Mouse (Mus musculus) testis, adult 2 months (tissue): Measurements from ENCODE around the gene Mtcp1. TPM values are rescaled to one million over a fixed set of nuclear protein-coding genes. Genes with fewer than 3 reads are reported as not detected.
A peak's percentile ranks its signal among the peaks of the same experiment; 100 is the strongest.

Source experiments
- H3K27ac ChIP-seq: fragments of 200-500 bp; 2 replicates; pipeline ENCODE4 v1.5.1; 2012; ENCODE audit warnings: low read depth, low read length; ENCODE audit not compliant: control insufficient read depth, insufficient read depth
- H3K27me3 ChIP-seq: fragments of 200-500 bp; 2 replicates; pipeline ENCODE4 v1.6.1; 2012; ENCODE audit warnings: mild to moderate bottlenecking, low read length, moderate library complexity; ENCODE audit not compliant: control insufficient read depth, insufficient read depth
- H3K36me3 ChIP-seq: fragments of 200-500 bp; 2 replicates; pipeline ENCODE4 v1.6.1; 2012; ENCODE audit warnings: mild to moderate bottlenecking, low read length; ENCODE audit not compliant: control insufficient read depth, insufficient read depth
- H3K4me1 ChIP-seq: fragments of 200-500 bp; 2 replicates; pipeline ENCODE4 v1.6.1; 2012; ENCODE audit warnings: low read length; ENCODE audit not compliant: control insufficient read depth, insufficient read depth
- H3K4me3 ChIP-seq: fragments of 200-500 bp; 2 replicates; pipeline ENCODE4 v1.5.1; 2012; ENCODE audit warnings: low read depth, mild to moderate bottlenecking, low read length, moderate library complexity, mixed read lengths; ENCODE audit not compliant: control insufficient read depth
- CTCF ChIP-seq: fragments of 200-500 bp; IDR thresholded peaks from 2 replicates; pipeline ENCODE4 v1.5.1; 2012; ENCODE audit warnings: low read depth, mild to moderate bottlenecking, inconsistent platforms, low read length, moderate library complexity; ENCODE audit not compliant: control insufficient read depth, insufficient read depth, insufficient replicate concordance
- POLR2A ChIP-seq: fragments of 200-500 bp; IDR thresholded peaks from 2 replicates; pipeline ENCODE4 v1.6.1; 2012; ENCODE audit warnings: low read depth, mild to moderate bottlenecking, inconsistent platforms, low read length, moderate library complexity; ENCODE audit not compliant: control insufficient read depth
- polyA plus RNA-seq: library from polyadenylated mRNA; depleted of rRNA; stranded (reverse); fragments of >200 nt; gene quantifications from 2 replicates; pipeline ENCODE4 v1.2.3, GENCODE M21; 2012; rRNA removed

Gene Mtcp1
- polyA plus RNA-seq, 1 experiment: 1.4 TPM

- Histone ChIP-seq H3K27me3 (no peaks in the 10 kb centered on the region), H3K4me1 (no peaks in the 10 kb centered on the region), H3K36me3 (no peaks in the 10 kb centered on the region), H3K4me3 (no peak overlapping the region; the same call in 1 of the 2 replicates), H3K27ac (peak overlapping the region; percentile 95)
- TF ChIP-seq POLR2A (no peak), CTCF (no peak)
These were observed 34.7 kb downstream of the Mtcp1 start for GRCm38 (mm10) chrX:75381699-75382098.

- H3K4me1 ChIP-seq: no peaks in the 10 kb centered on the region
- H3K27me3 ChIP-seq: no peaks in the 10 kb centered on the region
- H3K36me3 ChIP-seq: no peaks in the 10 kb centered on the region
- TF ChIP-seq POLR2A (no peak), CTCF (no peak)
- no peak overlapping the region for H3K4me3 ChIP-seq
- H3K27ac ChIP-seq: no peak overlapping the region
These were observed 35.2 kb downstream of the Mtcp1 start for GRCm38 (mm10) chrX:75381176-75381575.

GRCm38 (mm10) chrX:75376815-75377214 lies 39.6 kb downstream of the Mtcp1 start:
- Histone ChIP-seq H3K27ac (no peak overlapping the region), H3K36me3 (no peaks in the 10 kb centered on the region), H3K4me1 (no peaks in the 10 kb centered on the region), H3K27me3 (no peaks in the 10 kb centered on the region), H3K4me3 (no peak overlapping the region)
- TF ChIP-seq POLR2A (no peak), CTCF (no peak)

- TF ChIP-seq CTCF (no peak), POLR2A (no peak)
- no peaks in the 10 kb centered on the region for H3K36me3 ChIP-seq
- no peak overlapping the region for H3K27ac ChIP-seq
- H3K27me3 ChIP-seq: no peaks in the 10 kb centered on the region
- H3K4me3 ChIP-seq: no peak overlapping the region
- no peaks in the 10 kb centered on the region for H3K4me1 ChIP-seq
These were observed 43.5 kb downstream of the Mtcp1 start for GRCm38 (mm10) chrX:75372666-75373425.

- Histone ChIP-seq H3K27me3 (no peaks in the 10 kb centered on the region), H3K36me3 (no peaks in the 10 kb centered on the region), H3K27ac (no peak overlapping the region), H3K4me1 (no peaks in the 10 kb centered on the region), H3K4me3 (no peak overlapping the region)
- TF ChIP-seq POLR2A: no peak
- TF ChIP-seq CTCF: no peak
These were observed 46.2 kb downstream of the Mtcp1 start for GRCm38 (mm10) chrX:75370197-75370596.

Other genes starting within 250 kb of the Mtcp1 start
- 1.0 and 1.3 TPM in 2 replicates for gene Fundc2, start 34.2 kb downstream of the Mtcp1 start, polyA plus RNA-seq
- 0.12 and 0.14 TPM in 2 replicates for gene F8, start 34.0 kb downstream of the Mtcp1 start, polyA plus RNA-seq
- 0.76 and 1.1 TPM in 2 replicates for gene Cmc4, start within 50 bp of the Mtcp1 start, polyA plus RNA-seq
- 1.2 and 1.3 TPM in 2 replicates for gene Brcc3, start within 50 bp of the Mtcp1 start, polyA plus RNA-seq
- gene Vbp1, start 97.7 kb upstream of the Mtcp1 start, polyA plus RNA-seq: 0.99 and 2.0 TPM in 2 replicates
- 0.08 and 0.10 TPM in 2 replicates for gene Rab39b, start 161.6 kb upstream of the Mtcp1 start, polyA plus RNA-seq